Mouse (Mus musculus) olfactory bulb, adult 2 months (tissue): ENCODE measurements around the gene Ndufs7.

Experiments
- CTCF ChIP-seq: fragments of 200-500 bp; IDR thresholded peaks from 2 replicates; pipeline ENCODE4 v1.5.1; 2012; ENCODE audit warnings: low read depth, mild to moderate bottlenecking, low read length, moderate library complexity; ENCODE audit not compliant: insufficient read depth
- POLR2A ChIP-seq: fragments of 200-500 bp; IDR thresholded peaks from 2 replicates; pipeline ENCODE4 v1.6.1; 2012; ENCODE audit warnings: mild to moderate bottlenecking, low read depth, low read length, moderate library complexity; ENCODE audit not compliant: insufficient read depth

DNA sequence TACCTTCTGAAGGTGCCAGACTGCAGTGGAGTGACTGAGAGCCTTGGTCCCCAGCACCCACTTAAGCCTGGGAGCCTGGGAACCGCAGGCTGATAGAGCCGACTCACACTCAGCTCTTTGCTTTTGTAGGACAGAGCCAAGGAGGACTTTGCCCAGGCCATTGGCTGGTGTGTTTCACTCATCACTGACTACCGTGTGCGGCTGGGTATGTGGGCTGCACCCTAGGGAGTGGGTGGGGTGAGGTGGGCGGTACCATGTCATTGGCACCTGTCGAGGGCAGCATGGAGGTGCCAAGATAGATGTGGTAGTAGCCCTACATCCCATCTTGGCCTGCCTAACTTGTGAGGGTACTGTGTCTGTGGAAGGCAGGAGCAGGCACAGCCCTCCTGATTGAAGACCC lies 9.1 kb upstream of the Ndufs7 start:
- TF ChIP-seq CTCF (no peak), POLR2A (no peak)
